Mouse (Mus musculus): Measurements from ENCODE around the gene Plin2.
"Not testable (repeated sequence)": the region's sequence is repeated elsewhere in the genome, so short reads cannot be mapped to it uniquely, and the experiment has no call there.

The Plin2 gene

DNA sequence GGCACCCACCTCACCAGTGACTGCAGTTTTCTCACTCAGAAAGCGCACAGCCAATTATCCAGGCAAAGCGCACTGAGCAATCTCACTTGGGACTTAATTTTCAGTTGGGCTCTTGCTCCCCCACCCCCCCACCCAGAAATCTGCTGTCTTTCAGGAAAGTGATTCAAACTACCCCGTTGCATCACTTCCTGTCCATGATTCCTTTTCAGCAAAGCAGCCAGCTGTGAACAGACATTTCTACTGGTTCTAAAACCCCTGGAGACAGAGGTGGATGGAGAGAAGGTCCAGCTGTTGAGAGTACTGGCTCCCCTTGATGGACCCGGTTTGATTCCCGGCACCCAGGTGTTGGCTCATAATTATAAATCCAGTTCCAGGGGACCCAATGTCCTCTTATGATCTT lies 44.4 kb downstream of the Plin2 start:
- DNase-seq = no peak

DNA sequence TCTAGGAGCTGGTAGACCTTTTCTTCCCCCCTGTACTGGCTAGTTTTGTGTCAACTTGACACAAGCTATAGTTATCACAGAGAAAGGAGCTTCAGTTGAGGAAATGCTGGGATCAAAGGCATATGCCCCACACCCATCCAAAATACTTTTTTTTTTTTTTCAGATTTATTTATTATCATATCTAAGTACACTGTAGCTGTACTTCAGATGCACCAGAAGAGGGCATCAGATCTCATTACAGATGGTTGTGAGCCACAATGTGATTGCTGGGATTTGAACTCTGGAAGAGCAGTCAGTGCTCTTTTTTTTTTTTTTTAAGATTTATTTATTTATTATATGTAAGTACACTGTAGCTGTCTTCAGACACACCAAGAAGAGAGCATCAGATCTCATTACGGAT lies 47.3 kb downstream of the Plin2 start:
- DNase-seq = not testable (repeated sequence)

DNA sequence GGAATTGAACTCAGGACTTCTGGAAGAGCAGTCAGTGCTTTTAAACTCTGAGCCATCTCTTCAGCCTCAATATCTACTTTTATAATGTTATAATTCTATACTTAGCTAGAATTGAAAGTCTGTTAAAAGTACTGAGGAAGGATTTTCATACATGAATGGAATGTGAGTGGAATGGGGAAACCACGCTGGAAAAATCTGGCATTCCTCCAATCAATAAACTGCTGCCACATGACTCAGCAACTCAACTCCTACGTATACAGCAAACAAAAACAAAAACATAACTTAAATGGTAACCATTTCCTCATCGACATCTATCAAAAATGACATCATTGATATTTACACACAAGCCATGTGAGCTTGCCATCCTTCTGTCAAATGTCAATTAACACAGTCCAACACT lies 47.7 kb downstream of the Plin2 start:
- no peak for DNase-seq

DNA sequence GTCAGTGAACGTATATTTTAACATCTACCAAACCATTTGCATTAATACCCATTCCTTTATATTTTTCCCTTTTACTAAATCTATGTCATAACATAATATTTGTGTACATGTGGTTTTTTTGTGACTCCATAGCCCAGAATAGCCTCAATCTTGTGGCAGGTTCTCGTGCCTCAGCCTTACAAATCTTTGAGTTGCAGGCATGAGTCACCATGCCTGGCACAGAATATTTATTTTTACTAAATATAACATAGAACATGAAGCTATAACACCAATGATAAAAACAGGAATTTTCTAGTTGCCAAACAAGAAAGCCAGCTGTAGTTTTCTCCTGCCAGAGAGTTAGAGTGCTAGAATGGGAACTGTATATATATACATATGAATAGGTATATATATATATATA lies 49.4 kb downstream of the Plin2 start:
- DNase-seq = no peak

DNA sequence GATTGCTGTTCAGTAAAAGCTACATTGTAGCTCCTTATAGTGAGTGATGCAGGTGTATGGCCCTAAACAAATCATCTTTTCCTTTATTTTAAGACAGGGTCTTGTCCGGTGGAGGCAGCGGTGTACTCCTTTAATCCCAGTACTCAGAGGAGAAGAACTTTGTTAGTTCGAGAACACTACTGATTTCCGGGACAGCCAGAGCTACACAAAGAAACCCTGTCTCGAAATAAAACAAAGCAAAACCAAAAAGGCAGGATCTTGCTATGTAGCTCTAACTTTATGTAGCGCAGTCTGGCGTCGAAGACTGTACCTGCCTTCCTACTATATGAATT lies 57.6 kb downstream of the Plin2 start:
- no peak for DNase-seq

DNA sequence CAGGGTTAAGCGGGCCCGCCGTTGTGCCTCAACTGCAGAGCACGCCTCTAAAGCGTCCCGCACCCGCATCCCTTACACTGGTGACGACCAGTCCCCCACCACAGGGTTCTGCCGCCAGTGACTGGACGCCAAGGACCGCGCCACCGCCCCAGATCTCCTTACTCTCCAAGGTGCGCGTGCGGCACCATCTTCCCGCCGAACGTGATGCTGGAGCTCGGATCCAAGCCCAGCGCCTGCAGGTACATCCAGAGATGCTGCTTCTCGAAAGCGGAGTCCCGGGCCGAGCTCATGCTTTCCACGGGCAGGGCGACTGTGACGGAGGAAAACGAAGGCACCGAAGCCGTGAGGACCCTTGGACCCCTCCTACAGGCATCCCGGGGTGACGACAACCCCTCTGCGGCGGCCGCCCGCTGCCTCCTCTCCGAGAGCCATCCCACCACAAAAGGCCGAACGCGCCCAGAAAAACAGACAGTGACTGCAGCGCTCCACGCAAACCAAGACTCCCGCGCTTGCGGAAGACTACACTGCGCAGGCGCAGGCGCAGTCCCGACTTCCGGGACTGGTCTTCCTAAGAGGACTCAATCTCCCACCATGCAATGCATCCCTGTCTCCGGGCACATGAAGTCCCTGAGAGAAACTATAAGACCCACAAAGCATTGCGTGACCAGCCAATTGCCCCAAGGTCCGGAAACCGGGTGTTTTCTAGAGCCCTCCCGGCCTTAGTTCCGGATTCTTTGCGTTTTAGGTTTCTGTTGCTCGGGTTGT lies 58.2 kb downstream of the Plin2 start, which contains the start of gene Haus6:
Gene Haus6, minus strand, starts transcription at position 532 of the 765 bp plus-strand sequence.
- peak; percentile 91 for DNase-seq
